Mouse (Mus musculus) layer of hippocampus, adult 8-10 months (tissue): Measurements from ENCODE around the gene 2200002D01Rik. TPM values are rescaled to one million over a fixed set of nuclear protein-coding genes. Genes with fewer than 3 reads are reported as not detected.
"Not testable (repeated sequence)": the region's sequence is repeated elsewhere in the genome, so short reads cannot be mapped to it uniquely, and the experiment has no call there.

Source experiments
- DNase-seq, 2 experiments: peaks; one replicate each; pipeline ENCODE4 v3.0.0; 2022; ENCODE audit warnings: low spot score in 2 of 2
- total RNA-seq, 4 experiments: library from RNA; stranded (reverse); gene quantifications; 2 replicates each; pipeline ENCODE4 v1.2.4; 2022

2200002D01Rik gene
- total RNA-seq, 4 experiments from 2014 or later = 0.52 to 1.2 (median 0.92) TPM; not detected in 1

GRCm38 (mm10) chr7:29238019-29238967 lies 10.0 kb downstream of the 2200002D01Rik start, which contains the start of gene Yif1b:
Gene Yif1b, plus strand, starts transcription at chr7:29238329.
- DNase-seq = peak; percentile 97 to 98

- DNase-seq = not testable (repeated sequence)
Observed at GRCm38 (mm10) chr7:29237596-29237995, 10.7 kb downstream of the 2200002D01Rik start.

GRCm38 (mm10) chr7:29236593-29236992 lies 11.7 kb downstream of the 2200002D01Rik start:
- no peak for DNase-seq

- no peak for DNase-seq
Observed at GRCm38 (mm10) chr7:29234661-29235060, 13.6 kb downstream of the 2200002D01Rik start.

GRCm38 (mm10) chr7:29233745-29234144 lies 14.5 kb downstream of the 2200002D01Rik start:
- DNase-seq = no peak

GRCm38 (mm10) chr7:29232247-29233013 lies 15.8 kb downstream of the 2200002D01Rik start, which contains the start of gene Kcnk6:
Gene Kcnk6, minus strand, starts transcription at chr7:29232515.
- DNase-seq = no peak

GRCm38 (mm10) chr7:29231517-29231916 lies 16.7 kb downstream of the 2200002D01Rik start:
- no peak for DNase-seq

GRCm38 (mm10) chr7:29230560-29230959 lies 17.7 kb downstream of the 2200002D01Rik start:
- DNase-seq = no peak

GRCm38 (mm10) chr7:29228202-29228601 lies 20.1 kb downstream of the 2200002D01Rik start:
- no peak for DNase-seq

GRCm38 (mm10) chr7:29225520-29225919 lies 22.7 kb downstream of the 2200002D01Rik start:
- DNase-seq = no peak

- no peak for DNase-seq
Observed at GRCm38 (mm10) chr7:29224756-29225394, 23.4 kb downstream of the 2200002D01Rik start.

GRCm38 (mm10) chr7:29214846-29215245 lies 33.4 kb downstream of the 2200002D01Rik start:
- no peak for DNase-seq

GRCm38 (mm10) chr7:29214236-29214635 lies 34.0 kb downstream of the 2200002D01Rik start:
- DNase-seq = no peak

GRCm38 (mm10) chr7:29213675-29214082 lies 34.6 kb downstream of the 2200002D01Rik start, which contains the start of gene Catsperg1:
Gene Catsperg1, minus strand, starts transcription at chr7:29214035.
- peak in 1 of 2 experiments; percentile 15 for DNase-seq

GRCm38 (mm10) chr7:29212775-29213560 lies 35.3 kb downstream of the 2200002D01Rik start:
- DNase-seq = not testable (repeated sequence)

- no peak for DNase-seq
Observed at GRCm38 (mm10) chr7:29212199-29212765, 36.0 kb downstream of the 2200002D01Rik start.

- peak; percentile 34 to 47 for DNase-seq
Observed at GRCm38 (mm10) chr7:29211415-29212198, 36.7 kb downstream of the 2200002D01Rik start.

GRCm38 (mm10) chr7:29211013-29211412 lies 37.3 kb downstream of the 2200002D01Rik start:
- DNase-seq = not testable (repeated sequence)

- DNase-seq = no peak
Observed at GRCm38 (mm10) chr7:29202577-29202976, 45.7 kb downstream of the 2200002D01Rik start.
